Mouse (Mus musculus): ENCODE data around the gene Olfr13.

- TF ChIP-seq CTCF (IDR thresholded peaks at IDR 0.05): no peak
- no peak for TF ChIP-seq EP300 (IDR thresholded peaks at IDR 0.05)
Measured at GRCm38 (mm10) chr6:43167246-43167645, 4.7 kb upstream of the Olfr13 start.

Data from lung, postnatal 0 days (tissue).